Mouse (Mus musculus) liver, embryonic 14.5 days (tissue): Measurements from ENCODE around the gene Supt3. TPM values are rescaled to one million over a fixed set of nuclear protein-coding genes. Genes with fewer than 3 reads are reported as not detected.

Experiments
- ATAC-seq: fragments of 200-750 bp; cut with Nextera tagmentation; 2 replicates; pipeline ENCODE4 v1.8.0; 2017; ENCODE audit warnings: moderate number of reproducible peaks, mild to moderate bottlenecking, moderate library complexity; ENCODE audit not compliant: insufficient read depth
- DNase-seq, 3 experiments: peaks; one replicate each; pipeline ENCODE4 v3.0.0-alpha.2; 2012 to 2013; ENCODE audit warnings: low read depth in 3 of 3, low spot score in 3 of 3
- H3K27ac ChIP-seq: fragments of 300-500 bp; sonication (generic); 2 replicates; pipeline ENCODE4 v1.5.1; 2014; ENCODE audit warnings: moderate library complexity, mild to moderate bottlenecking, control low read depth, inconsistent platforms
- H3K27me3 ChIP-seq: fragments of 300-500 bp; sonication (generic); 2 replicates; pipeline ENCODE4 v1.6.1; 2014; ENCODE audit warnings: mild to moderate bottlenecking, low read length, moderate library complexity; ENCODE audit not compliant: control insufficient read depth, insufficient read depth
- H3K36me3 ChIP-seq: fragments of 300-500 bp; sonication (generic); replicated peaks from 2 replicates; pipeline ENCODE4 v1.6.1; 2014; ENCODE audit warnings: low read depth; ENCODE audit not compliant: control insufficient read depth, insufficient read depth
- H3K4me1 ChIP-seq, 2 experiments: fragments of 200-500 bp in 1 of 2; fragments of 300-500 bp in 1 of 2; sonication (generic) in 1 of 2; replicated peaks; 2 replicates each; pipeline ENCODE4 v1.6.1; 2012 to 2014; ENCODE audit warnings: antibody characterized with exemption in 1 of 2, inconsistent platforms in 1 of 2, low read length in 1 of 2; ENCODE audit not compliant: control insufficient read depth in 2 of 2, insufficient read depth in 2 of 2
- H3K4me2 ChIP-seq: fragments of 300-500 bp; sonication (generic); 2 replicates; pipeline ENCODE4 v1.6.1; 2014; ENCODE audit warnings: low read depth, mild to moderate bottlenecking, control low read depth, moderate library complexity
- H3K4me3 ChIP-seq, 2 experiments: fragments of 200-500 bp in 1 of 2; fragments of 300-500 bp in 1 of 2; sonication (generic) in 1 of 2; 2 replicates each; pipeline ENCODE4 v1.5.1; 2012 to 2014; ENCODE audit warnings: low read depth in 2 of 2, low read length in 2 of 2, mild to moderate bottlenecking in 2 of 2, control low read depth in 1 of 2, inconsistent platforms in 1 of 2, moderate library complexity in 1 of 2; ENCODE audit not compliant: insufficient read depth in 1 of 2
- H3K9ac ChIP-seq: fragments of 300-500 bp; sonication (generic); replicated peaks from 2 replicates; pipeline ENCODE4 v1.6.1; 2014; ENCODE audit warnings: mild to moderate bottlenecking, control low read depth, moderate library complexity
- H3K9me3 ChIP-seq: fragments of 300-500 bp; sonication (generic); 2 replicates; pipeline ENCODE4 v1.6.1; 2016; ENCODE audit warnings: low read length, mixed read lengths; ENCODE audit not compliant: control insufficient read depth
- CTCF ChIP-seq: IDR thresholded peaks from 2 replicates; pipeline ENCODE4 v1.5.1; 2016; ENCODE audit warnings: antibody characterized with exemption, low read depth, control low read depth
- EP300 ChIP-seq: IDR thresholded peaks from 2 replicates; pipeline ENCODE4 v1.6.1; 2016; ENCODE audit warnings: antibody characterized with exemption, low read depth
- WGBS: fragments of 180-500 bp; shearing (Covaris S2); extraction: QIAGEN DNeasy Blood & Tissue Kit; methylation state at CpG from one replicate; pipeline ENCODE4 v1.1.7; 2014; ENCODE audit not compliant: insufficient replicate concordance; 5-methylcytosine and 5-hydroxymethylcytosine counted together
- polyA plus RNA-seq, 2 experiments: library from polyadenylated mRNA; depleted of rRNA in 1 of 2; stranded (reverse) in 1 of 2; unstranded in 1 of 2; fragments of >200 nt; fragmentation: Nextera tagmentation in 1 of 2; extraction: Ambion mirVana in 1 of 2; gene quantifications; 2 replicates each; pipeline versions ENCODE4 v1.2.1 to v1.2.3; 2012 to 2014

The Supt3 gene
- polyA plus RNA-seq, 2 experiments = 2.7 to 5.3 TPM

DNA sequence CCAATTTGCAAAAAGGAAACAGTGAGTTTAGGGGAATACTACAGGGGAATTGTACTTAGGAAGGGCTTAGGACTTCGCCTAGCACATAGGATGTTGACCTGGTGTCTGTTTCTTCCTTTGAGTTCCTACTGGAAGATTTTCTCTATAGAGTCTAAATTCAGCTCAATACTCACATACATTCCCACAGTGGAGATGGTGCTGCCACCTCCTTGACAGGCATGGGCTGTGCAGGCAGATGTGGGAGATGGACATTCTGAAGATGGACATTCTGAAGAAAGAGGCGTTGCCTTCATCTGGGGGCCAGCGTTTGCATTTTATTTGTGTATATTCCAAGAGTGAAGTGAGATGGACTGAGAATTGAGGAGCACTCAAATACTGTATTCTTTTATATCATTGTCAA, 269.6 kb downstream of the Supt3 start:
- Histone ChIP-seq H3K27ac (no peak overlapping the region), H3K4me1 (no peaks in the 10 kb centered on the region), H3K36me3 (no peaks in the 10 kb centered on the region), H3K9me3 (no peaks in the 10 kb centered on the region), H3K9ac (no peak overlapping the region), H3K4me2 (no peak overlapping the region), H3K27me3 (no peaks in the 10 kb centered on the region), H3K4me3 (no peak overlapping the region)
- ATAC-seq (no peak), DNase-seq (no peak)
- 62% methylated on average over 3 of the region's 3 CpGs for WGBS
- TF ChIP-seq EP300 (no peak), CTCF (no peak)

DNA sequence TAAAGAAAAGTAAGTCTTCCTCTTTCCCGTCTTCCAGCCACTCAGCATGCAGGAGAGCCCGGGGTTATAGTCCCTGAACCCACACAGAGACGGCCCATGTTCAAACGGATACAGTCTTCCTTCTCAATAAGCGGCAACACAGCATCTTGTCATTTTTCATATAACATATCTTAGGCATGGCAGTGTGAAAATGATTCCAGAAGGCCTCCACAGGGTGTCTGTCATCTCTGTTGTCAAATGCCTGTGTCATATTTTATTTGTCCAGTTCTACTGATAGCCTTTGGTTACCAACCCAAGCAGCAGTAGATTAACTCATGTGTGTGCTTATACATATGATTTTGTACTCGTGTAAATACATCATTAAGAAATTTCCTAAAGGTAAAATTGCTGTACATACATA, 270.3 kb downstream of the Supt3 start:
- ATAC-seq (no peak), DNase-seq (no peak)
- no peak for TF ChIP-seq EP300
- TF ChIP-seq CTCF = no peak
- Histone ChIP-seq H3K27ac (no peak overlapping the region), H3K9me3 (no peaks in the 10 kb centered on the region), H3K27me3 (no peaks in the 10 kb centered on the region), H3K36me3 (no peaks in the 10 kb centered on the region), H3K4me2 (no peak overlapping the region), H3K4me1 (no peaks in the 10 kb centered on the region), H3K9ac (no peak overlapping the region), H3K4me3 (no peak overlapping the region)
- 61% methylated on average over 6 of the region's 6 CpGs for WGBS

DNA sequence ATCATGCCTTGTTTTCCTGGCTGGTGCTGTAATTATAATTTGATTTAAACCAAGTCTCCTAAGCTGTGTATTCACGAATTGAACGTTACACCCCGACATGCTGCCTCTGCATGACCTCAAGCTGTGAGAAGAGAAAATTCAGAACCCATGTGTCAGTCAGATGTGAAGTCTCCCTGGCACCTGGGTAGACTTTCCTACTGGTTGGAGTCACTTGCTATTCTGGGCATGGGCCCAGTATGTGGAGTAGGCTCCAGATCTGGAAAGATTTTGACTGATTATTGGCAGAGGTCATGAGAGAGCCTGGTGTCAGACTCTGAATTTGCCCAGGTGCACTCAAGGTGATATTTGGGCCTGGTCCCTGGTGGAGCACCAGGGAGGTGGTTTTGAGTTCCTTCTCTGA, 275.0 kb downstream of the Supt3 start:
- TF ChIP-seq EP300 = no peak
- TF ChIP-seq CTCF = no peak
- H3K4me1 ChIP-seq = no peaks in the 10 kb centered on the region
- no peaks in the 10 kb centered on the region for H3K27me3 ChIP-seq
- no peak overlapping the region for H3K9ac ChIP-seq
- WGBS = 62% methylated on average over 3 of the region's 3 CpGs
- H3K4me2 ChIP-seq = no peak overlapping the region
- no peak overlapping the region for H3K27ac ChIP-seq
- H3K36me3 ChIP-seq = no peaks in the 10 kb centered on the region
- DNase-seq (no peak), ATAC-seq (no peak)
- no peak overlapping the region for H3K4me3 ChIP-seq
- H3K9me3 ChIP-seq = no peaks in the 10 kb centered on the region

DNA sequence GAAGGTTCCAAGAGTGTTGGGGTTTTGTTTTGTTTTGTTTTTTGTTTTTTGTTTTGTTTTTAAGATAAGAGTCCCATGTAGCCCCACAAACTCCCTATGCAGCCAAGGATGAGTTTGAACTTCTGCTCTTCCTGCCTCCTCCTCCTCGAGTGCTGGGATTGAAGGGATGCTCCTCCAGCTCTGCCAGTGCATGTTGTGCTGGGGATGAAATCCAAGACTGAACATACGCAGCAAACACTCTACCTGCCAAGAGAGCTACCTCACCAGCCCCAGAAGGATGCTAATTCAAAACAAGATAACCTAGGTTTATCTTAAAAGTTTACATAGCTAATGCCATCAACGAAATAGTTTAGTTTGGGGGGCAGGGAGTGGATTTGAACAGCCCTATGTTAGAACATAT, 276.4 kb downstream of the Supt3 start:
- Histone ChIP-seq H3K36me3 (no peaks in the 10 kb centered on the region), H3K4me3 (no peak overlapping the region), H3K27ac (no peak overlapping the region), H3K4me1 (no peaks in the 10 kb centered on the region), H3K27me3 (no peaks in the 10 kb centered on the region), H3K9me3 (no peaks in the 10 kb centered on the region), H3K9ac (no peak overlapping the region), H3K4me2 (no peak overlapping the region)
- DNase-seq = no peak
- TF ChIP-seq EP300 (no peak), CTCF (no peak)
- 58% methylated on average over 3 of the region's 3 CpGs for WGBS
- no peak for ATAC-seq

DNA sequence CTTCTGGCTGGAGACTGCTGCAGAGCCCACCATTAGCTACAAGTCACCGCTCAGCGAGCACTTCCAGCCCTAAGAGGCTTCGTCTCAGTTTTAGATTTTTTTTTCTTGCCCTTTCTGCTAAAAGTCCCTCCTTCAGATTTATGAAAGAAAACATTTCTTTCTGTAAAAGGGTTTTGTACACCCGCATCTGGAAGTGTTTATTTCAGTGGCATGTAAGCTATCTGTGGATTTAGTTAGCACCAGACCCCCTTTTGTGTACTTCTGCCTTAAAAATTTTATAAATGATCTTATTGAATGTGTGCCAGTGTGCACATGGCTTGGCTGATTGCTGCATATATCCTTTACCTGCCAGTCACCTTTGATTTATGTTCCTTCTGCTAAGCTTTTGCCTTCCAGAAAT, 277.6 kb downstream of the Supt3 start:
- Histone ChIP-seq H3K27ac (no peak overlapping the region), H3K9ac (no peak overlapping the region), H3K4me1 (no peaks in the 10 kb centered on the region), H3K9me3 (no peaks in the 10 kb centered on the region), H3K27me3 (no peaks in the 10 kb centered on the region), H3K4me2 (no peak overlapping the region), H3K36me3 (no peaks in the 10 kb centered on the region), H3K4me3 (no peak overlapping the region)
- DNase-seq (no peak), ATAC-seq (no peak)
- no peak for TF ChIP-seq CTCF
- TF ChIP-seq EP300 = no peak
- WGBS = 77% methylated on average over 4 of the region's 4 CpGs
